Mouse (Mus musculus) neural tube, embryonic 10.5 days (tissue): Measurements from ENCODE around the gene Tmprss11b.
"Not testable (repeated sequence)": the region's sequence is repeated elsewhere in the genome, so short reads cannot be mapped to it uniquely, and the experiment has no call there.

Experiments used
- DNase-seq: peaks from one replicate; pipeline ENCODE4 v3.0.0-alpha.2; 2017; ENCODE audit warnings: low spot score; ENCODE audit errors: extremely low spot score

Gene Tmprss11b

DNA sequence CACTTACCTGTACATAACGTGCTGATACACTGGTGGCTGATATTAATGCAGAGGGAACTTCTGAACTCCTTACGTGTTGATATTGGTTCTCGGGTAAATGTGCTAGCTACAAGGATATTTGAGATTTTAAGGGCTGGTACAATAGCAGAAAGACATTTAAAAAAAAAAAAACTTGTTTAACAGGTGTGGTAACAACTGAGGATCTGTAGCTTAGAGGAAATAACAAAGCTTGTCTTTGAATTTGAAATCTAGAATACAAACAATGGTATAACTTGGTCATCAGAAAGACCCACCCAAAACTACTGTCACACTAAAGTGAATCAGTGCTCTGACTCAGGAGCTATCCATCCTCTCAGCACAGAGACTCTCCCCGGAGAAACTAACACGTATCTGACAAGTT is at the start of gene Tmprss11b:
Gene Tmprss11b (minus strand): TSS at position 101 of the 400 bp plus-strand sequence.
- DNase-seq: no peak

DNA sequence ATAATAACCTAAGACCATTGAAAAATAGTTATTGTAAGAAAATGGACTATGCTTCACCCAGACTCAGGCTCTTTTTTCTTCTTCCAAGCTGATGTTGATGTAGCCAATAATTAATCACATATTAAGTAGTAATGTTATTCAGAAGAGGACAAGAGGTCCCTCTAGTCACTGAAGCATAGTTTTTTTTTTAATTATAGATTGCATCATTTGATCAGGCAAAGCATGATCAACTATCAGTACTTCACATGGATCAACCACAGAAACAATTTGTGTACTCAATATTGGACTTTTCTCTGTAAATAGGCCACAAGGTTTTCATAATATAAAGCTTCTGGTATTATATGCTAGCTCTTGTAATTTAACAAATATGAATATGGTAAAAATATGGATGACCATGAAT is 48.9 kb upstream of the Tmprss11b start:
- DNase-seq: no peak

DNA sequence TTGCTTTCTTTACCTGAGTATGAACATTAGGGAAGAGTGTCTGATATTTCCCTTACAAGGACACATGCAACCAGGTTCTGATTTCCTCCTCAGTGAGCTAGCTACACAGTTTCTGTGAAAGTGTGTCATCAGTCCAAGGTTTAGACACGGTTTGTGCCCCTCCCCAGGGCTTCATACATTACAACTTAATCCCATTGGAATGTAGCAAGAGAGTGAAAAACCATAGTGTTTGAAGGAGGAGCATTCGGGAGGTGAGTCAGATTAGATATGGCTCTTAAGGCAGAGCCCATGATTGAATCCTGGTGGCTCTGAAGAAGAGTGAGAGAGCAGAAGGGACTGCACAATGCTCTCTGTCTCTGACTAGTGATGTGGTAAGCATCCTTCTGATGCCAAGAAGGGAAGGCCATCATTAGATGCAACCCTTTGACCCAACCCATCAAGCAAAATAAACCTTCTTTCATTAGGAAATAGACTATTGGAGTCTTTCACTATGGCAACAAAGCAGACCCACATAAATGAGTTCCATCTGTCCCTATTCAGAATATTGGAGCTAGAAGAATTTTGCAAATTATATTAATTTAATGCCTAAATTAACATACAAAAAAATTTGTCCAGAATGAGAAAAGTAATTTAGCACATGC is 46.8 kb upstream of the Tmprss11b start:
- DNase-seq: no peak

DNA sequence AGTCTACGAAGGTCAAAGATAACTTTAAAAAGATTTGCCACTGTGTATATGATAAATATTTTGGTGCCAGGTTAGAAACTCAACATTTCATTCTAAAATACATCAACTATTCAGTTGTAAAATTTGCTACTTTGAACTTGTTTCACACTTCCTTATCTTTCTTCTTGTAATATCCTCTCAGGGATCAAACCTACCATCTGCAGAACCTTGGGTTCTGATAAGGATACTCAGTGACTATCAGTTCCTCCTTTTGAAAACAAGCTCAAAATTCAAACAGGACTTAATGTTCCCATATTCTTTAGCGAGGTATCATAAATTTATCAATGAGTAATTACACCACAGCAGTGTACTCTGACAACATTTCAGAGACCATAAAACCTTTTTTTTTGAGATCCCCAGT is 38.8 kb upstream of the Tmprss11b start:
- DNase-seq: no peak

DNA sequence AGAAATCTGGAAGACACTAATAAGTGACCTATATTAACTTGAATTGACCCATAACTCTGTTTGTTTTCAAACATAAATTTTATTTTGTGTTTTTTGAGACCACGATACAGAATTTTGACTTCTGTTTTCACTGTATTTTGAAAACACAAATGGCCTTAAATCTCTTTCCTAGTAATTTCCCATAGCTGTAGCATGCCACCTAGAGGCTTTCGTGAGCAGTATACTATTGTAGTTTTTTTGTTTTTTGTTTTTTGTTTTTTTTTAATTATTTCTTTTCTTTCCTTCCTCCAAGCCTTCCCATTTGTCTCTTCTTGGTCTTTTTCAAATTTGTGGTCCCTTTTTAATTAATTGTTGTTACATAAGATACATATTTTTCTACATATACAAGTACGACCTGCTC is 28.8 kb upstream of the Tmprss11b start:
- DNase-seq: no peak

DNA sequence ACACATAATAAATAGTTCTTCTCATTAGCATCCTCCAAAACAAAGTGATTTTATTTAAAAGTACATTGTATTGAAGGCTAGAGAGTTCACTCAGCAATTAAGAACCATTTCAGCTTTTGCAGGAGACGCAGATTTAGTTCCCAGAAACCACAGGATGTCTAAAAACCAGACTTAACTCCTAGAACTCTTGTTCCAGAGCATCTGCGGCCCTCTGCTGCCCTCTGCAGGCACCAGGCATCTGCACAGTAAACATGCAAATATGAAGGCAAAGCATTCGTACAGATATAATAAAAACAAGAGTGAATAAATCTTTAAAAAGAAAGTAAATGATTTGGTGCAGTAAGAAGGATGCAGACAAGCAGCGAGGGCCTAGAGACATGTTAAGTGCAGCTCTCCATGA is 8.5 kb upstream of the Tmprss11b start:
- peak; percentile 30 for DNase-seq

DNA sequence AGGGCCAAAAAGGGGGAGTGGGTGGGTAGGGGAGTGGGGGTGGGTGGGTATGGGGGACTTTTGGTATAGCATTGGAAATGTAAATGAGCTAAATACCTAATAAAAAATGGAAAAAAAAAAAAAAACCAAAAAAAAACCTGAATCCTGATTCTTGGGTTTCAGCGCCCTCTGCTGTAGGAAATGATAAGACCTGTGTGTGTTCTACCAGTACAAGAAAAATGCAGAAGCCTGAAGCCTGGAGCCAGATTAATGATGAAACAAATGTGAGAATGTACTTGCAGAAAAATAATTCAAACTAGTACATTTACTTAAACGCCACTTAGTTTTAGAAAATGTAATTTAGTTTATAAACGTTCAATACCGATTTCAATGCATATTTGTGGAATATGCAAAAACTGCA is 27.0 kb downstream of the Tmprss11b start:
- DNase-seq: not testable (repeated sequence)

DNA sequence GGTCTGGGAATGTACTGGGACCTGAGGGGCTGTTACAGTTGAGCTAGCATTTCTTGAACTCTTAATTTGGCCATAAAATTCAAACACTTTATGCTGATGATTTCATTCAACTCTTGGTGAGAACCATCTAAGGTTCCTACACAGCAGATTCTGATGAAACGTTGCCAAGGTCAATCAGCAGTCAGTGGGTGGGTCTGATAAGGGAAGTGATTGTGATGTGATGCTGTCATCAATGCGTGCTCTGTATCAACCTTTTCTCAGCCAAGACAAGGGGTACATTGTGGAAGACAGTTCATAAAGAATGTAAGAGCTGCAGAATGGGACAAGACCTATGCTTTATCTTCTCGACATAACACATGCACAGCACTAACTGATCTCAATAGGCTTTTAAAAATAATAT is 35.4 kb downstream of the Tmprss11b start:
- no peak for DNase-seq

DNA sequence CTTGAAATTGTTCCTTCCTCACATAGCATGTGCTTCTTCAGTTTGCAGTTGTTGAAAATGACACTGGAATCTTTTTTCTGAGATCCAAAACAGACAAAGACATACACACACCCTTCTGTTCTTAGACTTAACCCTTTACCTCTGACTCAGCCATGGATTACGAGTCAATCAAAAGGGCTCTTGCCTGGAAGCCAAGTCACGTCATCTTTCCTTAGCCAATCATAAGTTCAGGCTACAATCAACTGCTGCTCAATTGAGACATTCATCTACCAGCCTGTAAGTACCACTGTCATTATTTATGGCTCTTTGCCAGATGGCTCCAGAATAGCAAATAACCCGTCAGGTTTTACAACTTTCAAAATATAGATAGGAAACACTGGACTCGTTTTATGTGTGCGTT is 43.8 kb downstream of the Tmprss11b start, which contains the start of gene Tmprss11f:
Gene Tmprss11f (minus strand): TSS at position 101 of the 400 bp plus-strand sequence.
- DNase-seq: no peak

DNA sequence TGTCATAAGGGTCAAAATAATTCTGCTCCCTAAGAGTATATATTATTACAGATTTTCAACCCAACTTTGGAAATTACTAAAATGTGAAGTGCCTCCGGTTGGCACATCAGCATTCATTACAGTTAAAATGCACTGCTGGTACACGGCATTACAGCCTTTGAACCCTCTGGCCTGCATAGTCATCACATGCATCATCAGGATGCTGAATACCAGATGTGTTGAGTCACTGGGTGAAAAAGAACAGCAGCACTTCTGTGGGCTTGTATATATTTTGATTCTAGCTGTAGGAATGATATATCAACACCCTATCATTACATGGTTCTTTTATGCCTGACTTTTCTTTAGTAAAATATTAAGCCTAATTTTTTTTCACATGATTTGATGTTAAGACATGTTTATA is 45.5 kb downstream of the Tmprss11b start:
- no peak for DNase-seq

DNA sequence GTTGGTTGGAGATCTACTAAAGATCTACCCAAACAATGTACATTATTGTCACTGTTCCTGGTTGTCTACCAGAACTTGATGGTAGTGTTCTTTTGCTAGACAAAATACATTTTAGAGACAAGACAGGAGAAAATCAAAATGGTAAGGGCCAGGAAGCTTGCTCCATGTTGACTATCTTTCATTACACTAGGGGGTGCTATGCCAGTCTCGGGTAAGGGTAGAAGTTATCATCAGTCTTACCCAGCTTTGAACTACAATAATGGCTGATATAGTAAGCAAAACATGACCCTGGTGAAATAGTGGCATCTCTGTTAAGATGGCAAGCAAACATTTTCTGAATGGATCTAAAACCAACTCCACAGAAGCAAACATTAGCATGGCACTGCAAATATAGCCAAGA is 54.4 kb downstream of the Tmprss11b start:
- DNase-seq: no peak
